Mouse (Mus musculus): ENCODE results near the gene Insrr. TPM values are rescaled to one million over a fixed set of nuclear protein-coding genes. Genes with fewer than 3 reads are reported as not detected.

The Insrr gene
- polyA plus RNA-seq, 2 experiments = 0.22 to 1.4 TPM

DNA sequence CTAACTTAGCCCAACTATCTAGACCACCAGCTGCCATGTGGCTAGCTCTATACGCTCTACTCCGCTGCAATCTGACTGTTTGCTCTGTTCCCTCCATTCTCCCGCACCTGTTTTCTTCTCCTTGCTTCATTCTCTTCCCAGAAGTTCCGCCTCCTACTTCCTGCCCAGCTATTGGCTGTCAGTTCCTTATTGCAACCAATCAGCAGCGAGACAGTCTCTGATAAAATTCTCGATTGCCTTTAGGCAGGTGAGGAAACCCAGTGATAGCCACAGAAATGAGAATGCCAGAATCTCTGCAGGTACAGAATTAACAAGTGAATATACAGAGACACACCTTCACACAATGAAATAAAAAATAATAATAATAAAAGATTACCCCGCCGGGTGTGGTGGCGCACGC, 32.3 kb downstream of the Insrr start:
- no peak for TF ChIP-seq POLR2A (IDR thresholded peaks at IDR 0.05; ENCODE audit: borderline replicate concordance, extremely low read depth, insufficient read depth, insufficient read length)
- Histone ChIP-seq H3K9me3 (ENCODE audit: control insufficient read depth, low read length) (no peaks in the 10 kb centered on the region), H3K27me3 (ENCODE audit: control insufficient read depth, insufficient read depth, low read length) (no peaks in the 10 kb centered on the region), H3K9ac (ENCODE audit: low read depth, low read length, severe bottlenecking) (no peak overlapping the region), H3K36me3 (ENCODE audit: control insufficient read depth, insufficient read depth, low read length) (no peaks in the 10 kb centered on the region), H3K4me1 (ENCODE audit: control insufficient read depth, insufficient read depth, low read length) (no peaks in the 10 kb centered on the region), H3K27ac (replicated peaks; ENCODE audit: low read depth, low read length) (no peak overlapping the region), H3K4me3 (replicated peaks; ENCODE audit: low read length) (no peak overlapping the region), H3K4me2 (replicated peaks; ENCODE audit: low read depth, low read length, severe bottlenecking) (no peak overlapping the region)
- ATAC-seq (ENCODE audit: low FRiP score, low read depth) = no peak
- no peak for DNase-seq (ENCODE audit: low spot score)
- 54% methylated on average over 10 of the region's 10 CpGs for WGBS

DNA sequence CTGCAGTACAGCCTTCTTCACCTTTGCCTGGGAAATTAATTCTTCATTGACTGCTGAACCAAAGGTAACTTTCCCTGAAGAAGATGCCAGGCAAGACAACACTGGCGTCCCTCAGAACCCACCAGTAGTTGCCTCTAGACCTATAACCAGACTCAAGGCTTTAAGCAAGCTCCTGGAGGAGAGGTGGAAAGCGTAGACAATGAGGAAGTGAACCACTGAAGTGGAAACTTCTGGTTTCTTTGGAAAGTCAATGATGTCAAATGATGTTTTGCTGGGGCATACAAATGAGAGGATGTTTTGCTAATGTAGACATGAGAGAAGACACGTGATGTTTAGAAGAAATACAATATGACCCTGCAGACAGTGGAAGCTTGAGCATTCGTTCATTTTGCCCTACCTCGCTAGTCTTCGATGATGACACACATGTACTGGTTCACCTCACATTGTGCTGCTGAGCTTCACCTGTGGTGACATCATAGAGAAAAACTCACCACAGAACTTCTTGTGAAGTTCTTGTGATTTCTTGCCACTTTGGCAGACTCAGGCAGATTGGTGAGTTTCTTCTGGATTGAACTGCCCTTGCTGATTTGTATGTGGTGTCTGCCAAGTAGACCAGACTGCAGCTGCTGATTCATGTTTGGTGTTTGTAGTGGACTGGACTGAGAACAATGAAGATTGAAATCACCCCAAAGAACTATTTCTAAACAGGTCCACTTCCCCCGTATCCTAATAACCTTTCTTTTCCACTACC, 35.5 kb downstream of the Insrr start:
- H3K27me3 ChIP-seq (ENCODE audit: control insufficient read depth, insufficient read depth, low read length) = no peaks in the 10 kb centered on the region
- DNase-seq (ENCODE audit: low spot score) (no peak), ATAC-seq (ENCODE audit: low FRiP score, low read depth) (no peak)
- no peak overlapping the region for H3K27ac ChIP-seq (replicated peaks; ENCODE audit: low read depth, low read length)
- WGBS = 85% methylated on average over 7 of the region's 7 CpGs
- no peaks in the 10 kb centered on the region for H3K36me3 ChIP-seq (ENCODE audit: control insufficient read depth, insufficient read depth, low read length)
- no peak overlapping the region for H3K4me2 ChIP-seq (replicated peaks; ENCODE audit: low read depth, low read length, severe bottlenecking)
- no peaks in the 10 kb centered on the region for H3K9me3 ChIP-seq (ENCODE audit: control insufficient read depth, low read length)
- no peak overlapping the region for H3K4me3 ChIP-seq (replicated peaks; ENCODE audit: low read length)
- TF ChIP-seq POLR2A (IDR thresholded peaks at IDR 0.05; ENCODE audit: borderline replicate concordance, extremely low read depth, insufficient read depth, insufficient read length) = no peak
- H3K9ac ChIP-seq (ENCODE audit: low read depth, low read length, severe bottlenecking) = no peak overlapping the region
- no peaks in the 10 kb centered on the region for H3K4me1 ChIP-seq (ENCODE audit: control insufficient read depth, insufficient read depth, low read length)

DNA sequence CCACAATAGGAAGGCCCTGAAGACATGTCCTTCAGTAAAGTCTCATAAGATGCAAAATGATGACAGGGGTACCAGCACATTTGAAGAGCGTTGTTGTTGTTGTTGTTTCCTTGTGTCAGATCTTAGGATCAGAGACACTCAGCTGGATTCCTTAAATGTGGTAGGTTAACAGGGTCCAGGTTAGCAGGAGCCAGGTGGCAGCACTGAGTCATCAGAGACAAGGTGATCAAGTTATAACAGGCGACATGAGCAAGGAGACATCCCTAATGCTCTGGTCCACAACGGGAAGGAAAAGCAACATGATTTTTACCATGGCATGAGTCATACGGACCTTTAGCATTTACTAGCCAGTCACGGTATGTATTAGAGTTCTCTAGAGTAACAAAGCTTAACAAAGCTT, 36.7 kb downstream of the Insrr start:
- Histone ChIP-seq H3K4me2 (replicated peaks; ENCODE audit: low read depth, low read length, severe bottlenecking) (no peak overlapping the region), H3K4me3 (replicated peaks; ENCODE audit: low read length) (no peak overlapping the region), H3K4me1 (ENCODE audit: control insufficient read depth, insufficient read depth, low read length) (no peaks in the 10 kb centered on the region), H3K36me3 (ENCODE audit: control insufficient read depth, insufficient read depth, low read length) (no peaks in the 10 kb centered on the region), H3K9me3 (ENCODE audit: control insufficient read depth, low read length) (no peaks in the 10 kb centered on the region), H3K27me3 (ENCODE audit: control insufficient read depth, insufficient read depth, low read length) (no peaks in the 10 kb centered on the region), H3K27ac (replicated peaks; ENCODE audit: low read depth, low read length) (no peak overlapping the region), H3K9ac (ENCODE audit: low read depth, low read length, severe bottlenecking) (no peak overlapping the region)
- ATAC-seq (ENCODE audit: low FRiP score, low read depth) = no peak
- WGBS = 66% methylated on average over 5 of the region's 5 CpGs
- DNase-seq (ENCODE audit: low spot score) = no peak
- TF ChIP-seq POLR2A (IDR thresholded peaks at IDR 0.05; ENCODE audit: borderline replicate concordance, extremely low read depth, insufficient read depth, insufficient read length) = no peak

DNA sequence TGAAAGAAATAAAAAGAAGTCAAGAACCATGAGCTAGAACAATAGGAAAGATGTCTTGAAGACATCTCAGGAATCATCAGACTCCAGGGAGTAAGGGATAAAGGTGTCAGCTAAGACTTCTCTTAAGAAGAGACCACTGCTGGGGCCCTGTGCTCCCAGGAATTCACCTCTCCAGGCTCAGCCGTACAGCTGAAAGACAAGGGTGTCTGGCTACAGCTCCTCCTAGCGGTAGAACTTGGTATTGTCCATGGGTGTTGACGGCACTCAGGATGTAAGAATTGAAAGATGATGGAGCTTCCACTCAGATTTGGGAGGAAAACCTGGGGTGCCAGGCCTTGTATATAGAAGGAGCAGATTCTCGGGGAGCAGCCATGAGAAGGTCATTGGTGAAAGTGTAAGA, 41.9 kb downstream of the Insrr start:
- Histone ChIP-seq H3K4me2 (replicated peaks; ENCODE audit: low read depth, low read length, severe bottlenecking) (no peak overlapping the region), H3K4me1 (ENCODE audit: control insufficient read depth, insufficient read depth, low read length) (no peaks in the 10 kb centered on the region), H3K4me3 (replicated peaks; ENCODE audit: low read length) (no peak overlapping the region), H3K27ac (replicated peaks; ENCODE audit: low read depth, low read length) (no peak overlapping the region), H3K9me3 (ENCODE audit: control insufficient read depth, low read length) (no peaks in the 10 kb centered on the region), H3K9ac (ENCODE audit: low read depth, low read length, severe bottlenecking) (no peak overlapping the region), H3K27me3 (ENCODE audit: control insufficient read depth, insufficient read depth, low read length) (no peaks in the 10 kb centered on the region), H3K36me3 (ENCODE audit: control insufficient read depth, insufficient read depth, low read length) (no peaks in the 10 kb centered on the region)
- TF ChIP-seq POLR2A (IDR thresholded peaks at IDR 0.05; ENCODE audit: borderline replicate concordance, extremely low read depth, insufficient read depth, insufficient read length) = no peak
- ATAC-seq (ENCODE audit: low FRiP score, low read depth) (no peak; the same call in 1 of the 2 replicates), DNase-seq (ENCODE audit: low spot score) (peak; percentile 69)
- WGBS = 0% methylated on average over 4 of the region's 4 CpGs

DNA sequence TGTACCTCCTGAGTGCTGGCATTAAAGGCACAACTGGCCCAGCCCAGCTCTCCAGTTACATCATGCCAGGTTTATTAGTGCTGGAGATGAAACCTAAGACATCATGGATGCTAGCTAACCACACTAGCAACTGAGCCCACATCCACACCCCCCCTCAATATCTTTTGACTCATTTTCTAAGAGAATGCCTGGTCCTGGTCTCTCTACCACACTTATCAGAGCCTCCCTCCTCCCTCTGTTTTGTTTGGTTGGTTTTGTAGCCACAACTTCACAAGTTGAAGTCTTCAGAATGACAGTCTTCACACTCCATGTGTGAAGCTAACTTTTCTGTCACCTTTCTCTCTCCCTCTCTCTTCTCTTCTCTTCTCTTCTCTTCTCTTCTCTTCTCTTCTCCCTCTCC, 44.1 kb downstream of the Insrr start:
- DNase-seq (ENCODE audit: low spot score) (no peak), ATAC-seq (ENCODE audit: low FRiP score, low read depth) (no peak)
- no peak overlapping the region for H3K27ac ChIP-seq (replicated peaks; ENCODE audit: low read depth, low read length)
- no peaks in the 10 kb centered on the region for H3K36me3 ChIP-seq (ENCODE audit: control insufficient read depth, insufficient read depth, low read length)
- TF ChIP-seq POLR2A (IDR thresholded peaks at IDR 0.05; ENCODE audit: borderline replicate concordance, extremely low read depth, insufficient read depth, insufficient read length) = no peak
- H3K4me2 ChIP-seq (replicated peaks; ENCODE audit: low read depth, low read length, severe bottlenecking) = no peak overlapping the region
- H3K9me3 ChIP-seq (ENCODE audit: control insufficient read depth, low read length) = no peaks in the 10 kb centered on the region
- H3K9ac ChIP-seq (ENCODE audit: low read depth, low read length, severe bottlenecking) = no peak overlapping the region
- no peaks in the 10 kb centered on the region for H3K4me1 ChIP-seq (ENCODE audit: control insufficient read depth, insufficient read depth, low read length)
- no peak overlapping the region for H3K4me3 ChIP-seq (replicated peaks; ENCODE audit: low read length)
- no peaks in the 10 kb centered on the region for H3K27me3 ChIP-seq (ENCODE audit: control insufficient read depth, insufficient read depth, low read length)
